Mouse (Mus musculus): ENCODE measurements around the gene 4930447F04Rik. TPM values are rescaled to one million over a fixed set of nuclear protein-coding genes. Genes with fewer than 3 reads are reported as not detected.

4930447F04Rik gene
- total RNA-seq (2015; ENCODE audit: low replicate concordance) (not detected in 2 replicates), total RNA-seq (2017; ENCODE audit: low replicate concordance) (not detected in 2 replicates)

- ATAC-seq (replicated peaks; ENCODE audit: low FRiP score, poor library complexity, severe bottlenecking), result no peak
Observed at GRCm38 (mm10) chrX:66304124-66304523, at the start of gene 4930447F04Rik. 4930447F04Rik (minus strand) TSS chrX:66304224.
